Mouse (Mus musculus) liver, adult 2 months (tissue): ENCODE results near the gene Ltbp4.

ENCODE experiments used
- CTCF ChIP-seq: fragments of 200-500 bp; IDR thresholded peaks from 2 replicates; pipeline ENCODE4 v1.5.1; 2011; ENCODE audit warnings: low read depth, low read length, control low read depth
- POLR2A ChIP-seq: fragments of 200-500 bp; IDR thresholded peaks from 2 replicates; pipeline ENCODE4 v1.6.1; 2011; ENCODE audit warnings: low read length, control low read depth; ENCODE audit not compliant: insufficient read depth; ENCODE audit errors: extremely low read depth

GRCm38 (mm10) chr7:27331854-27332253, 5.6 kb downstream of the Ltbp4 start:
- TF ChIP-seq POLR2A = no peak
- no peak for TF ChIP-seq CTCF
